Mouse (Mus musculus) ovary, adult 18-20 months (tissue): ENCODE data around the gene Ccz1.
"Not testable (repeated sequence)": the region's sequence is repeated elsewhere in the genome, so short reads cannot be mapped to it uniquely, and the experiment has no call there.

ENCODE experiments used
- DNase-seq: peaks from one replicate; pipeline ENCODE4 v3.0.0; 2022; ENCODE audit warnings: low spot score, mixed read lengths

The Ccz1 gene

DNA sequence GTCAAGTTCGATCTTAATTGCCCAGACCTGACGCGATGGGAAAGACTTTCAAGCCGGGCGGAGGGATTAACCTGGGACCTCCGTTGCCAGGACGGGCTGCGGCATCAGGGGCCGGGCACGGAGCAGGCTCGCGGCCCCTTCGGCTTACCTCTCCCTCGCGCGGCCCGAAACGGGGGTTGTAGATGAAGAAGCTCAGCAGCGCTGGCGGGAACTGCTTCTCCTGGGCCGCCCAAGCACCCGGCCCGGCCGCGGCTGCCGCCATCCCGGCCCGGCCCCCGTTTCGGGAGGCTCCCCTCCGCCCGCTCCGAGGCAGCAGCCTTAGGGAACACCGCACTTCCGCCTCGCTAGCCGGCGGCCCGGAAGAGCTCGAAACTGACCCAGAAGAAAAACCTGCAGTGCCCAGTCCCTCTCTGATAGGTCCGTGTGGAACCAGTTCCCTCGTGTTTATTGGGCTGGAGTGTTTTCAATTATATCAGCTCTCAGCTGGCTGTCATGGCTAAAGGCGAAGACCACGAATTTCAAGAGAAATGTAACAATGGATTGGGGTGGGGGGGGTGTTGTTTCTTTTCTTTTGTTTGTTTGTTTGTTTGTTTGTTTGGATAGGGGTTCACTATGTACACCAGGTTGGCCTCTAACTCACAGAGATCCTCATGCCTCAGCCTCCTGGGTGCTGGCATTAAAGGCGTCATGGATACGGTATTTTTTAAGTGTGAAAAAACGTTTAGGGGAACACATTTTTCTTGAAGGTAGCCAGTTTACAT, at the start of gene Ccz1:
Gene Ccz1 (minus strand): TSS at position 327 of the 761 bp plus-strand sequence.
- DNase-seq, result peak; percentile 59

DNA sequence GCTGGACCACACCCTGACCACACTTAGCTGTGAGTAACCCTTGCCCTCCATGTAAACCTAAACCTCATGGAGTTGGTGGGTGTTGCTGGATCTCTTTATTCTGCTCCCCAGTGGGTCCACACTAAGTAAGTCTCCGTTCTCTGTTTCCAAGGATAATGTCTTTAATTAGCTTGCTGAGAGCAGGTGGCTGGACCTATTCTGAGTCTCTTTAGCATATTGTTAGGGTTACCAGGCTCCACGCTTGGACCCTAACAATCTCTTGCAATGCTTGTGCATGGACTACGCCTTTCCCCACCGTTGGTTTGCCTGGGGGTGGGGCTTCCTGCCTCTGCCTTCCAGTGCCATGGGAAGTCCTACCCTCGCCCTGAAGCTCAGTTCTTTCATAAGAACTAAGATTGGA, 49.4 kb upstream of the Ccz1 start:
- no peak for DNase-seq

DNA sequence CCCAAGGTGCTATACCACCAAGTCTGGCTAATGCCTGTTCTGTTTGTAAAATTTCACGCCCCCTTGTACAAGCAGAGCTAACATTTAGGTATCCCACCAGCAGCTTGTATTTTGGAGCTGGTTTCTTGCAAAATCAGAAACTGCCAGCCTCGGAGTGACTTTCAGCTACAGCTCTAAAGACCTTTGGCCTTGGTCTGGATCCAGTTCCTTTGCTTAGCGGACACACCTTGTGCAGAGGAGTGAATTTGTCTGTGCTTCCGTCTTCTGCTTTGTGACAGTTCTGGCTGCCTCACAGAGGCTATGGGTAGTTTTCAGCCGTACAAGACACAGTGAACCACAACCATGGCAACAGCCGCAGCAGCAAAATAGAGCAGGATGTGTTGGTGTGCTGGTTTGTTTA, 39.7 kb upstream of the Ccz1 start:
- DNase-seq, result no peak

DNA sequence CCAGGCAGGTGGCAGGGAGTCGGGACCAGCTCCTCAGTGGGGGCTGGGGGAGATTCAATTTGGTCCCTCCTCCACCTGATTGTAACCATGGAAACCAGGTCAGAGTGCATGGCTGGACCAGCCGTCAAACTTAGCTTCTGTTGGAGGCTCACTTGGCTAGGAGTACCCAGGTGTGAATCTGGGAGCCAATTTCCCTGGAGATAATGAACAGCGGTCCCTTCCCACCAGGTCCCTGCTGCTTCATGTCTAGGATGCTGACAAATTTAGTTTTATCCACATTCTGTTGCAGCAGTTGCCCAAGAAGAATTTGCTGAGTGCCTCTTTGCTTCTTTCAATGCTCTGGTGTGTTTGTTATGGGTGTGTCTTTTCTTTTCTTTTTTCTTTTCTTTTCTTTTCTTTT, 38.8 kb upstream of the Ccz1 start:
- no peak for DNase-seq

DNA sequence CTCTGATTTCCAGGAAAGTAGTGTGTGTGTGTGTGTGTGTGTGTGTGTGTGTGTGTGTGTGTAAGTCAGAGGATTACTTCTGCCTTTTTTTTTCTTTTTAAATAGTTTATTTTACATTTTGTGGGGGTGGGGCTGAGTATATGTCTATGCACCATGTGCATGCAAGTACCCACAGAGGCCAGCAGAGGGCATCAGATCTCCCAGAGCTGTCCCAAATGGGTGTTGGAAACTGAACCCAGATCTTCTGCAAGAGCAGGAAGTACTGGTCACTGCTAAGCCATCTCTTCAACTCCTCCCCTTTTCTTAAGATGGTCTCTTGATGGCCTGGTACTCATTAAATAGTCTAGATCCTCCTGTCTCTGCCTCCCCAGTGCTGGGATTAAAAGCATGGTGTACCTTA, 36.6 kb upstream of the Ccz1 start:
- no peak for DNase-seq

DNA sequence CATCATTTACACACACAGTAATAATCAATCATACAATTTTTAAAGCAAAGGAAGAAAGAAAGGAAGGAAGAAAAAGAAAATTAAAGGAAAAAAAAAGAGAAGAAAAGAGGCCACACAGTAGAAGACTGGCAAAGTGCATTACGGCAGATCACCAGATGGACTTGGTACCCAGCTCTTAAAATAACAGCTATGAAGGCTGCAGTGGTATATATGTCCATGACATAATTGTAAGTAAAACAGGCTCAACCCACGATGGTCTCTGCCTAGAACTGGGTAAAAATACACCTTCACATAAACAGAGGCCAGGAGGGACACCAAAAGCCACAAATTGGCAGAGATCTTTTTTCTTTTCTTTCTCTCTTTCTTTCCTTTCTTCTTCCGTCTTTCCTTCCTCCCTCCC, 35.2 kb upstream of the Ccz1 start:
- no peak for DNase-seq

DNA sequence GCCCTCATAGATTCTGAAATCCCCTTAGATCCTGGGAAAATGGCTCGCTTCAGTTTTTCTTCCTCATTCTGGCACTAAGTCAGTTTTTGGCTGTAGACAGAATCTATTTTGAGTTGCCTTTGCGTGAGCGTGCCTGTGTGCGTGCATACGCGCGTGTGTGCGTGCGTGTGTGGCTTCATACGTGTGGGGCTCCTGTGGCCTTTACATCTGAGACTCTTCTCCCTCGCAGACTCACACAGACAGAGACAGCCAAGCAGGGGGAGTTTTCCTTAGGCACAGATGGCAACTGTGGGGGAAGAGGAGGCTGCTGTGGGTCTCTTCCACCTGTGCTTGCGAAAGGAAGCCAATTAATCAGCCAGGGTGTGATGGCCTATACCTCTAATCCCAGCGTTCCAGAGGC, 32.6 kb upstream of the Ccz1 start:
- no peak for DNase-seq

DNA sequence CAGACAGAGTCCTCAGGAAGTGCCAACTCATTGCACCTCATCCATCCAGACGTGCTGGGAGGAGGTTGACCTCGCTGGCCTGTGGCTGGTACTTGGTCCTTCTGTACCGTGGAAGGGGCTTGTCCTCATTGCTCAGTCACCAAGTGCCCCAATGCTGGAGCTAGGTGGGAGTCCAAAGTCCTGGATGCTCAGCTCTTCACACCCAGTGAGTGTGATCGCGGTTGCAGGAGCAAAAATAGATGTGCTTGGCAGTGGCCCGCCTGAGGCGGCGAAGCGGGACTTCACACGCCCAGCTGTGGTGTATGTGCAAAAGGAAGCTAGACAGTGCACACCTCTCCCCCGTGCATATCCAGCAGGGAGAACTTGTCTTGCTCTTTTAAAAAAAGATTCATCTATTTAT, 28.5 kb upstream of the Ccz1 start:
- no peak for DNase-seq

DNA sequence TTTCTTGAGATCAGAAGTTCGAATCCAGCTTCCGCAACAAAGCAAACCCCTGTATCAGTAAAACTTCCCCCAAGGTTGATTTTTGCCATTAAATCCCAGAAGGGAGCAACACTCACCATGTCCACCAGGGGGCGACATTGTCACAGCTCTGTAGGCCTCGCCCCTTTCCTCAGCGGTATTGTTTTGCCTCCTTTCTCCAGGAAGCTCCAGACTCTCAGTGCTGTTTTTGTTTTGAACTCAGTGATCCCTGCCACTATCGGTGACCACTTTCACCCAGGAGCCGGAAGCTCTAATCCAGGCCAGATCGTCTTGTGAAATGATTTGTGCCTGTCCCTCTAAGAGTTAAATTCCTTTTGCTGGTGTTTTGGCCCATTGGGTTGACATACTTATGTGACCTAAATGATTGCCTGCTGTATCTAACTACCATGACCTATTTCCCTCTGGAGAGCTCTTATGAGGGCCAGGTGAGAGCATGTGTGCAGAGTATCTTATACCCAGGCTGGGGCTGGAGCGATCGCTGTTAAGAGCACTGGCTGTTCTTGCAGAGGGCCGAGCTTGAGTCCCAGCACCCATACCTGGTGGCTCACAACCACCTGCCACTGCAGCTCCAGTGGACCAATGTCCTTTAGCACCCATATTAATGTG, 26.2 kb upstream of the Ccz1 start:
- peak; percentile 28 for DNase-seq

DNA sequence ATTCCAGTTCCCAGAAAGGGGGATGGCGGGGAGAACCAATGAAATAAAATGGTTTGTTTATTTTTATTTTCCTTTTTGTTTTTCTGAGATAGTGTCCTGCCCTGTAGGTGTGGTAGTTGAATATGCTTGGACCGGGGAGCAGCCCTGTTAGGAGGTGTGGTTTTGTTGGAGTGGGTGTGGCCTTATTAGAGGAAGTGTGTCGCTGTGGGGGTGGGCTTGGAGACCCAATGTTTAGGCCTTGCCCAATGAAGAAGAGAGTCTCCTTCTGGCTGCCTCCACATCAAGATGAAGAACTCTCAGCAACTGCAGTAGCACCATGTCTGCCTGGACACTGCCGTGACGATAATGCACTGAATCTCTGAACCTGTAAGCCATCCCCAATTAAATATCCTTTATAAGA, 25.2 kb upstream of the Ccz1 start:
- no peak for DNase-seq

DNA sequence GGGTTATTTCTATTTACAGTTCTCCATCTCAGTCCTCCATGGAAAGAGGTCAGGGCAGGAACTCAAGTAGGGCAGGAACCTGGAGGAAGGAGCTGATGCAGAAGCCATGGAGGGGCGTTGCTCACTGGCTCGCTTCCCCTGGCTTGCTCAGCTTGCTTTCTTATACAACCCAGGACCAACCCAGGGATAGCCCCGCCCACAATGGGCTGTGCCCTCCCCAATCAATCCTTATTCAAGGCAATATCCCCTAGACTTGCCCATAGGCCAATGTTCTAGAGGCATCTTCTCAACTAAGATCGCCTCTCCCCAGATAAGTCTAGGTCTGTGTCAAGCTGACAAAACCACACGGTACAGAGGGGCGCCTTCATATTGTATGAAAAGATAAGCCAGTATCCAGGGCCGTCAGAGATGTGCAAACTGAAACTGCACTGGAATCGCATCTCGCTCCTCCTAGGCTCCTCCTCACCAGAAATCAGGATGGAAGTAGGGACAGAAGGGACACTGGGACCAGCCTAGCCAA, 24.5 kb upstream of the Ccz1 start:
- no peak for DNase-seq

DNA sequence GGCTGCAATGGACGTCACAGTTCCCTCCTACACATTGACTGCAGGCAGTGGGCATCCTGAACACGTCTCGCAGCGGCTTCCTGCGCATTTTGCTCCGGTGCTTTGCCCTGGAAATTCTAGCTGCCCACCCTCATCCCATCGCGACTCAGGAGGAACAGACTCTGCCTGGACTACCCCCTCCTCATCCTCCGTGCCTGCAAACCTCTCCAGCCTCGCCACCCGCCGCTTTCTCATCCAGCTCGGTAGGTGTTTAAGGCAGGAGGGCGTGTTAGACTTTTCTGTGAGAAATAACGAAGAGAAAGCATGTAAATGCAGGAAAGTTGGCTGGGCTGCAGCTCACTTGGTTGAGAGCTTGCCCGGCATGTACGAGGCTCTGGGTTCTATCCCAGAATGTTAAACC, 22.3 kb upstream of the Ccz1 start:
- no peak for DNase-seq

DNA sequence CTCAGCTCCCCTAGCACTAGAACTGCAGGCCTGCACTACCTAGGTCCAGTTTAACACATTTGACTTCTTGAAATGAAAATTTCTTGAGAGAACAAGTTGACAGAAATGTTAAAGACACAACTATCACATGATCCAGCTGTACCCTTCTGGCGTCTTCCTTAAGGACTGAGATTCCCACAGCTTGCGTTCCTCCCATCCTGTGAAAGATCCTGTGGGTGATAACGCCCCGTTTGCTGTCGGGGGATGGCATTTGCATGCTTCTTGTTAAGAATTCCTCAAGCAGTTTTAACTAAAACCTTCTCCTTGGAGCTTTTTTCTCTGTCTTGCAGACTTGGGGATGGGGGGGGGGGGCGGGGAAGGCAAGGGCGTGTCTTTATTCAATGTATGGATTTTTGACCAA, 19.9 kb upstream of the Ccz1 start:
- DNase-seq, result no peak

DNA sequence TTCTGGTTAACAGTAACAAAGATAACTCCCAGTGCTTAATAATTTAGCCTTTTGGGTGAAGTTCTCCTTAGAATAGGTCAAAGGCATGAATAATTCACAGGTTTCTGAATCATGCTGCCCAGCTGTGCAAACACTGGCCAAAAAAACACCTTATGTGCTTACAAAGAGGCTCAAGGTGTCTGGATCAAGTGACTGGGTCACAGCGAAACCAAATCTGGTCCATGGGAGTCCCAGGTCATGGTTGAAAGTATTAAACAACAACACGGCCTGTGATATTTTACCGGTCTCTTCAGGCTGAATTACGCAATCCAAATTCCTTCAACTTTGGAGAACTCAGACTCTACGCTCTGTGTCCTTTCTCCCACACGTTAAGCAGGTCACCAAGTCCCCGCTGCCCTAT, 17.8 kb upstream of the Ccz1 start:
- no peak for DNase-seq

DNA sequence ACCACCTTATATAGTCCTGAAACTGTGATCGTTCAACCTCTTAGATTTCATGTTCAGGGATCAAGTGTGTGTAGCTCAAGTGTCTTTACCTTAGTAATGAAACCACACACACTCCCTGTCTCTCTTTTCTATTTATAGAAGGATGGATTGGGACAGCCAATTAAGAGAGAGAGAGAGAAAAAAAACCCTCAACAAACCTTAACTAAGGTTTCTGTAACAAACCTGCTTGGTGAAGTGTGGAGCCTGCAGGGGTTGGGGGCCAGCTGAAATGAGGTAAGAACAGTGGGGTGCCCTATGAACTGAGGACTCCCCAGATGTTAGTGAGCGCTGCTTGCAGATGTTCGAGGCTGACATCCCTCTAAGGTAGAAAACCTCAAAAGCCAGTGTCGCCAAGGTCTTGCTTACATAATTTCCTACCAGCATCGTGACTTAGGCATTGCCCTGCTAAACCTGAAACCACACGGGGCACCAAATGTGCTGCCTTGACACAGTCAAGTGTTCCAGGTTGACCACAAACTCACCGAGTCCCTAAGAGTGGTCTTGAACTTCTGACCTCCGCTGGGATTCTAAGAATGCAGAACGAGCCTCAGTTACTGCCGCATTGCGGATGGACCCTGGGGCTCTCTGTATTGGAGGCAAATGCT, 12.1 kb upstream of the Ccz1 start, which contains the start of gene Ocm:
Gene Ocm (minus strand): TSS at position 51 of the 644 bp plus-strand sequence.
- no peak for DNase-seq

DNA sequence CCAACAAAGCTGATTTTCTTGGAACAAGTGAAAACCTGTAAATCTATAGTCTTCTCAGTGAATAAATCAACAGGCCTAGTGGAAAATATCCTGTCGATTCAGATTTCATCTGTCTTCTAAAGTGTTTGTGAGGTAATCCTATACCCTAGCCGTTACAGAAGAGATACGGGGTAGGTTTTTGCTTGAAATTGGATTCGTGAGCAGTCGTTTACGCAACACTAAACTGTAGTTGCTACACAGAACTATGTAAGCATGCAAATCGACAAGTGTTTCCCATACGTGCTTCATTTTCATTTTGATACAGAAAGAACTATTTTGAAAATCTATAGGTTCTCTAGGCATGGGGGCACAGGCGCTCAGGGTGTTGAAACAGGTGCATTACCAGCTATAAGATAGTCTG, 1.2 kb upstream of the Ccz1 start:
- no peak for DNase-seq

DNA sequence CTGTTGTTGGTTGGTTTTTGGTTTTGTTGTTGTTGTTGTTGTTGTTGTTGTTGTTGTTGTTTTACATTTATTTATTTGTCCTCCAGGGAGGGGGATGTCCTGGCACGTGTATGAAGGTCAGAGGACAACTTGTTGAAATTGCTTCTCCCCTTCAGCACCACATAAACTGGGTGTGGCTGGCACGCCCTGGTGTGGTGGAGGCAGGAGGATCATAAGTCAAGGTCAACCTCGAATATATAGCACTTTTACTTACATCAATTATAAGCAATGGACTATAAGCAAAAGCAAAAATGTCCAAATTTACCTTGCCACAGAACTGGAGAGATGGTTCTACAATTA, 604 bp upstream of the Ccz1 start:
- no peak for DNase-seq

DNA sequence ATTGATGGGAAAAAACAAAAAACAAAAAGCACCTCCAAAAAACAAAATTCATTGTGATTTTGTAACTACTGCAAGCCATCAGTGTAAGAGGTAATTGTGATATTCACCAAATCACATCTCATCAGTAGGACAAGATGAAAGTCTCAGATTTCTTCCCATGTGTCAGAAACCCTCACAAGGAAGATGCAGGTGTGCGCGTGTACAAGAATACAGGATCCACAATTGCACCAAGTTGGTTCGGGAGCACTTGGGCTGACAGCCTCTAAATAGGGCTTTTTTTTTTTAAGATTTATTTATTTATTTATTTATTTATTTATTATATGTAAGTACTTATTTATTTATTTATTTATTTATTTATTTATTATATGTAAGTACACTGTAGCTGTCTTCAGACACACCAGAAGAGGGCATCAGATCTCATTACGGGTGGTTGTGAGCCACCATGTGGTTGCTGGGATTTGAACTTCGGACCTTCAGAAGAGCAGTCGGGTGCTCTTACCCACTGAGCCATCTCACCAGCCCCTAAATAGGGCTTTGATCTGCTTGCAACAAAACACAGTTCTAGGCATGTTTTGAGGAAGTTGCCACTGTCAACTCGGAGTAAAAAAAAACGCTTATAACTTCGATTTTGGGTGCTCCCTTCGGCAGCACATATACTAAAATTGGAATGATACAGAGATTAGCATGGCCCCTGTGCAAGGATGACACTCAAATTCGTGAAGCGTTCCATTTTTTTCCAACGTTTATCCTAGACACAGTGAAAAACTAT, 1.1 kb downstream of the Ccz1 start:
- DNase-seq, result not testable (repeated sequence)

DNA sequence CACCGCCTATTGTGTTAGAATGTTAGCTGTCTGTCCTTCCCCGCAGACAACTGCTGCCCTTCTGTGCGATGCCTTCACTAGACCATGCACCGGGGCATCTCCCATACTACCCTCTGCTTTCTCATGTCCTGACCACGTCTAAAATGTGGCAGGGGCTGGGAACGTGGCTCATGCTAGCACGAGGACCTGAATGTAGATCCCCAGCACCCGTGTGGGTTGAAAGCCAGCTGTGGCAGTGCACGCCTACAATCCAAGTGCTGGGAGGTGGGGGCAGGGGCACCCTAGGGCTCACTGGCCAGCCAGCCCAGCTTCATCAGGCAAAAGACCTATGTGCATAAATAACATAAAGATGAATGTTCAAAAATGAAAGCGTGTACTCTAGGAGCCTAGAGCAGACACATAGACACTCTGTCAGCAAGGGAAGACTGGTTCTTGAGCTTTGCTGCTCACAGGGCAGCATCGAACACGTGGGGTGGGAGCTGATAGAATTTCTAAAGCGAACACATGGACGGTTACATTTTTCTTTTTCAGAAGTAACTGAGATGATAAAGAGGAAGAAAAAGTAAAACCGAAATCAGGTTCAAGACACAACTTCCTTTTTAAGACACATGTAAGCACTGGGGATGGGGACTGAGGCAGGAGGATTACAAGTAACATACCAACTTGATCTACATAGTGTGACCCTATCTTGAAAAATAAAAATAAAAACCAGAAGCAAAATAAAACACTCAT, 12.1 kb downstream of the Ccz1 start:
- no peak for DNase-seq

DNA sequence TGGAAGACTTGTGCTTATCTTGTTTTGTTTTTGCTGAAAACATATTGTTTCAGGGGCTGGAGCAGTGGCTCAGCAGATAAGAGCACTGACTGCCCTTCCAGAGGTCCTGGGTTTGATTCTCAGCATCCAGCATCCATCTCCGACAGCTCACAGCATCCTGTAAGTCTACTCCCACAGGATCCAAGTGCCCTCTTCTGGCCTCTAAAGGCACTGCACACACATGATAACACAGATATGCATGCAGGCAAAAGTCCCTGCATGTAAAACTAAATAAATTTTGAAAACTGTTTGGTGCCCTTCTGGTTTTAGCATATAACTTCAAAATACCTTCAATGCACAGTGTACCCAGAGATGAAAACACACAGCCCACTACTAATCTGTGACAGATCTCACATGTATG, 15.3 kb downstream of the Ccz1 start:
- DNase-seq, result no peak

DNA sequence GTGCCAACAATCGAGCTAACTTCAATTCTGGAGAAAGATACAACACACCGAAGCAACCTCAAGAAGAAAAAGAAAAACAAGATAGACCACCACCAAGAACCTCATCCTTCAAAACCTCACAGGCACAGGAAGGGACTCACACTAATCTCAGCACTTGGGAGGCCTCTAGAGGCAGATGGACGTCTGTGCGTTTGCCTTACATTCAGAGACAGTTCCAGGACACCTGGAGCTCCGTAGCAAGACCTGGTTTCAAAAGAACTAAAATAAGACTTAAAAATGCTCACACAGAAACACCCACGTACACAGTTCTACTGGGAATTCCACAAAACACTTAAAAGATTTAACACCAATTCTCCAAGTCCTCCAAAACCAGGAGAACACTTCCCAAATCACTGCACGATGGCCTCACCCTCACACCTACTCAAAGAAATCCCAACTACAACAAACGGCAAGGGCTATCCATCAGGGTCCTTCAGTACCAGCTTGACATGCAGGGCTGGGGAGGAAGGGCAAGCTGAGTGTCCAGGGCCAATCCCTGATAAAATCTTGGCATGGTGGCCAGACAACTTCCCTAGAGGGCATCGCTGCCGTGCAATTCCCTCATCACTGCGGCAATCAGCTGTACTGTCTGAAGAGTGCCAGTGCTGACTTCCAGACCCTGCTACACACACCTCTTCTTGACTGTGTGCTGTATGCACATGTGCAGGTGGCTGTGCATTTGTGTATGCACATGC, 19.9 kb downstream of the Ccz1 start:
- no peak for DNase-seq
